8 mouse cellular contexts compared by ENCODE assay signal in the genomic region with DNA sequence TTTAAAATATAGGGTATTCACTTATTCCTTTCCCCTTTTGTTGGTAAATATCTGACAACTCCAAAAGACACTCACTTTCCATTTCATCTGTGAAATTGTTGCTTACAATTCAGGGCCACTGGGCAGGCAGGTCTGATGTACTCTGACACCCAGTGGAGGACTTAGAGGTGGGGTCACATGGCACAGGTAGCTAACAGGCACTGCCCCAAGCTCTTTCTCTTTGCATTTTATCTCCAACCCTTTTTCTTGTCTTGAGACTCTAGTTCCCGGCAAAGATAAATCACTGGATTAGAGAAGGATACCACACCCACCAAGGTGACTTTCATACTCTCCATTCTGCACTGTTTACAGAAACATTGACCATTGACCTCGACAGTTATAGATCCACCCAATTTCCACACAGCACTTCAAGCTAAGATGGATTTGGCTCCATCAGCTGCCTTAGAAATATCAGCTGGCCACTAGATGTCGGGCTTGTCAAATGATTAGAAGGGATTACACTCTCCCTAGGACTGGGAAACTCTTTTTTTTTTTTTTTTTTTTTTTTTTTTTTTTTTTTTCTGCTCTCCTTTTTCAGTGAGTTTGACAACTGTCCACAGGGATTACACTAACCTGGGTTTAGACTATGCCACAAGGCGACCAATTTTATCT.
DNase-seq lines count a peak whose midpoint lies in the region; ATAC-seq and TF ChIP-seq lines count a peak whose summit lies in the region.

No protein-coding gene starts in this region.

- 60% methylated on average over 4 of the region's 4 CpGs for WGBS in forebrain, embryonic 14.5 days
- 39% methylated on average over 4 of the region's 4 CpGs for WGBS in kidney, adult 2 months
- WGBS in neural tube, embryonic 14.5 days = 72% methylated on average over 4 of the region's 4 CpGs

- no peak overlapping the region for H3K4me2 ChIP-seq in forebrain, embryonic 14.5 days (ENCODE audit: low read length)
- no peak overlapping the region for H3K4me2 ChIP-seq in neural tube, embryonic 14.5 days (ENCODE audit: low read depth, low read length)

- H3K27me3 ChIP-seq in forebrain, embryonic 14.5 days (replicated peaks; ENCODE audit: control insufficient read depth, insufficient read depth, low read length) = no peaks in the 10 kb centered on the region
- H3K27me3 ChIP-seq in kidney, adult 2 months (replicated peaks; ENCODE audit: control insufficient read depth, insufficient read depth, low read length) = no peaks in the 10 kb centered on the region; the same call in 1 of the 2 replicates
- H3K27me3 ChIP-seq in neural tube, embryonic 14.5 days (ENCODE audit: control insufficient read depth, insufficient read depth, low read length) = no peaks in the 10 kb centered on the region

- no peak for TF ChIP-seq POLR2A in kidney, adult 2 months (IDR thresholded peaks at IDR 0.05; ENCODE audit: low read depth, low read length)

- no peak overlapping the region for H3K27ac ChIP-seq in forebrain, embryonic 14.5 days (ENCODE audit: low read depth, low read length)
- H3K27ac ChIP-seq in kidney, adult 2 months (ENCODE audit: insufficient read depth, low read depth, low read length) = no peak overlapping the region
- no peak overlapping the region for H3K27ac ChIP-seq in neural tube, embryonic 14.5 days (ENCODE audit: low read depth, low read length)

- peak; percentile 63 for DNase-seq in testis, postnatal 10 days (ENCODE audit: low spot score)
- no peak for DNase-seq in testis, postnatal 14 days (ENCODE audit: low spot score)
- peak; percentile 59 for DNase-seq in brain, embryonic 18.5 days (ENCODE audit: low read depth, low spot score)
- peak; percentile 76 for DNase-seq in forebrain, embryonic 14.5 days (ENCODE audit: low spot score)
- DNase-seq in kidney, adult 2 months = peak; percentile 69
- peak; percentile 26 for DNase-seq in liver
- no peak for DNase-seq in thymus, postnatal 25 days

- H3K36me3 ChIP-seq in forebrain, embryonic 14.5 days (ENCODE audit: control insufficient read depth, insufficient read depth, low read length) = no peaks in the 10 kb centered on the region
- no peaks in the 10 kb centered on the region for H3K36me3 ChIP-seq in kidney, adult 2 months (ENCODE audit: control insufficient read depth, insufficient read depth, low read length)
- no peaks in the 10 kb centered on the region for H3K36me3 ChIP-seq in neural tube, embryonic 14.5 days (ENCODE audit: control insufficient read depth, insufficient read depth, low read length)

- peak; percentile 86 for ATAC-seq in forebrain, embryonic 14.5 days
- ATAC-seq in neural tube, embryonic 14.5 days (ENCODE audit: low read depth) = peak; percentile 90

- H3K9ac ChIP-seq in forebrain, embryonic 14.5 days (ENCODE audit: low read length) = no peak overlapping the region
- no peak overlapping the region for H3K9ac ChIP-seq in neural tube, embryonic 14.5 days (replicated peaks; ENCODE audit: low read depth, low read length)

- H3K4me3 ChIP-seq in forebrain, embryonic 14.5 days (ENCODE audit: low read depth, low read length) = no peak overlapping the region
- H3K4me3 ChIP-seq in kidney, adult 2 months (ENCODE audit: insufficient read depth, low read depth, low read length) = no peak overlapping the region
- no peak overlapping the region for H3K4me3 ChIP-seq in neural tube, embryonic 14.5 days (ENCODE audit: low read depth, low read length)

- no peaks in the 10 kb centered on the region for H3K9me3 ChIP-seq in forebrain, embryonic 14.5 days (replicated peaks; ENCODE audit: control insufficient read depth, low read length)
- H3K9me3 ChIP-seq in neural tube, embryonic 14.5 days (ENCODE audit: control insufficient read depth, low read length) = no peaks in the 10 kb centered on the region

- no peaks in the 10 kb centered on the region for H3K4me1 ChIP-seq in forebrain, embryonic 14.5 days (ENCODE audit: control insufficient read depth, insufficient read depth, low read length)
- no peaks in the 10 kb centered on the region for H3K4me1 ChIP-seq in kidney, adult 2 months (ENCODE audit: control insufficient read depth, insufficient read depth, low read length)
- H3K4me1 ChIP-seq in neural tube, embryonic 14.5 days (ENCODE audit: control insufficient read depth, insufficient read depth, low read length) = no peaks in the 10 kb centered on the region

- TF ChIP-seq CTCF in kidney, adult 2 months (conservative IDR thresholded peaks at IDR 0.05; ENCODE audit: insufficient read depth, insufficient read length, low read depth, low read length) = peak; percentile 21; the same call in 1 of the 2 replicates

Comparison
In these comparisons a context has a peak if more than half of its experiments do, and no peak if none do; other contexts are left out.
1. DNase-seq: peak in testis, postnatal 10 days (single experiment), brain, embryonic 18.5 days (single experiment), forebrain, embryonic 14.5 days (single experiment), kidney, adult 2 months (single experiment) and liver (single experiment); none in testis, postnatal 14 days (single experiment) and thymus, postnatal 25 days (single experiment).